Mouse (Mus musculus): ENCODE results near the gene Tbcd. TPM values are rescaled to one million over a fixed set of nuclear protein-coding genes. Genes with fewer than 3 reads are reported as not detected.

The Tbcd gene
- total and polyA plus RNA-seq, 2 experiments = 23.5 to 31.8 TPM

GRCm38 (mm10) chr11:121522156-121522762 lies 70.5 kb downstream of the Tbcd start:
- no peak for DNase-seq (ENCODE audit: extremely low read depth, low read depth, low spot score)
- TF ChIP-seq CTCF (IDR thresholded peaks at IDR 0.05; ENCODE audit: low read depth, low read length) = no peak
- no peak for TF ChIP-seq POLR2A (IDR thresholded peaks at IDR 0.05; ENCODE audit: extremely low read depth, insufficient read depth, low read length)
- 81% methylated on average over 4 of the region's 4 CpGs for WGBS

GRCm38 (mm10) chr11:121524191-121524590 lies 72.4 kb downstream of the Tbcd start:
- peak; percentile 68 for DNase-seq (ENCODE audit: extremely low read depth, low read depth, low spot score)
- H3K27ac ChIP-seq (replicated peaks; ENCODE audit: insufficient read depth, low read depth, low read length) = no peak overlapping the region
- TF ChIP-seq CTCF (IDR thresholded peaks at IDR 0.05; ENCODE audit: low read depth, low read length) (no peak), POLR2A (IDR thresholded peaks at IDR 0.05; ENCODE audit: extremely low read depth, insufficient read depth, low read length) (no peak)
- H3K27me3 ChIP-seq (ENCODE audit: control insufficient read depth, insufficient read depth, low read length) = no peaks in the 10 kb centered on the region
- no peaks in the 10 kb centered on the region for H3K79me2 ChIP-seq (ENCODE audit: control insufficient read depth, insufficient read depth, low read length)
- H3K9ac ChIP-seq (ENCODE audit: low read depth, low read length) = no peak overlapping the region
- H3K4me3 ChIP-seq (ENCODE audit: insufficient read depth, low read depth, low read length) = no peak overlapping the region
- H3K4me1 ChIP-seq (ENCODE audit: control insufficient read depth, insufficient read depth, low read length) = no peaks in the 10 kb centered on the region; the same call in 1 of the 2 replicates
- H3K36me3 ChIP-seq (ENCODE audit: control insufficient read depth, insufficient read depth, low read length) = no peaks in the 10 kb centered on the region
- 31% methylated on average over 7 of the region's 7 CpGs for WGBS

More at GRCm38 (mm10) chr11:121522156-121522762, 70.5 kb downstream of the Tbcd start:
- H3K9ac ChIP-seq (ENCODE audit: low read depth, low read length) = no peak overlapping the region
- H3K4me1 ChIP-seq (ENCODE audit: control insufficient read depth, insufficient read depth, low read length) = peaks cover 5% of the 10 kb centered on the region; the same call in 1 of the 2 replicates
- H3K4me3 ChIP-seq (ENCODE audit: insufficient read depth, low read depth, low read length) = no peak overlapping the region
- H3K79me2 ChIP-seq (ENCODE audit: control insufficient read depth, insufficient read depth, low read length) = no peaks in the 10 kb centered on the region
- no peaks in the 10 kb centered on the region for H3K27me3 ChIP-seq (ENCODE audit: control insufficient read depth, insufficient read depth, low read length)
- no peak overlapping the region for H3K27ac ChIP-seq (replicated peaks; ENCODE audit: insufficient read depth, low read depth, low read length)
- no peaks in the 10 kb centered on the region for H3K36me3 ChIP-seq (ENCODE audit: control insufficient read depth, insufficient read depth, low read length)

GRCm38 (mm10) chr11:121529747-121530146 lies 78.0 kb downstream of the Tbcd start:
- WGBS = 96% methylated on average over 3 of the region's 3 CpGs
- H3K9ac ChIP-seq (ENCODE audit: low read depth, low read length) = no peak overlapping the region

GRCm38 (mm10) chr11:121536528-121536927 lies 84.8 kb downstream of the Tbcd start:
- peaks cover 3% of the 10 kb centered on the region for H3K4me1 ChIP-seq (ENCODE audit: control insufficient read depth, insufficient read depth, low read length)
- peaks cover 3% of the 10 kb centered on the region; the same call in 1 of the 2 replicates for H3K79me2 ChIP-seq (ENCODE audit: control insufficient read depth, insufficient read depth, low read length)
- H3K9ac ChIP-seq (ENCODE audit: low read depth, low read length) = 0 out of 2 replicates have a peak overlapping the region, but pooled peaks have one; percentile 21
- H3K27ac ChIP-seq (replicated peaks; ENCODE audit: insufficient read depth, low read depth, low read length) = peak overlapping the region; percentile 63
- TF ChIP-seq POLR2A (IDR thresholded peaks at IDR 0.05; ENCODE audit: extremely low read depth, insufficient read depth, low read length) (no peak), CTCF (IDR thresholded peaks at IDR 0.05; ENCODE audit: low read depth, low read length) (no peak)
- no peaks in the 10 kb centered on the region for H3K27me3 ChIP-seq (ENCODE audit: control insufficient read depth, insufficient read depth, low read length)
- WGBS = 65% methylated on average over 3 of the region's 3 CpGs
- DNase-seq (ENCODE audit: extremely low read depth, low read depth, low spot score) = no peak
- H3K4me3 ChIP-seq (ENCODE audit: insufficient read depth, low read depth, low read length) = no peak overlapping the region
- no peaks in the 10 kb centered on the region for H3K36me3 ChIP-seq (ENCODE audit: control insufficient read depth, insufficient read depth, low read length)

More at GRCm38 (mm10) chr11:121529747-121530146, 78.0 kb downstream of the Tbcd start:
- Histone ChIP-seq H3K4me3 (ENCODE audit: insufficient read depth, low read depth, low read length) (no peak overlapping the region), H3K79me2 (ENCODE audit: control insufficient read depth, insufficient read depth, low read length) (peaks cover 3% of the 10 kb centered on the region; the same call in 1 of the 2 replicates), H3K4me1 (ENCODE audit: control insufficient read depth, insufficient read depth, low read length) (no peaks in the 10 kb centered on the region), H3K36me3 (ENCODE audit: control insufficient read depth, insufficient read depth, low read length) (no peaks in the 10 kb centered on the region), H3K27ac (replicated peaks; ENCODE audit: insufficient read depth, low read depth, low read length) (no peak overlapping the region), H3K27me3 (ENCODE audit: control insufficient read depth, insufficient read depth, low read length) (no peaks in the 10 kb centered on the region)
- DNase-seq (ENCODE audit: extremely low read depth, low read depth, low spot score) = no peak
- TF ChIP-seq CTCF (IDR thresholded peaks at IDR 0.05; ENCODE audit: low read depth, low read length) (no peak), POLR2A (IDR thresholded peaks at IDR 0.05; ENCODE audit: extremely low read depth, insufficient read depth, low read length) (no peak)

- Histone ChIP-seq H3K4me3 (ENCODE audit: insufficient read depth, low read depth, low read length) (no peak overlapping the region), H3K27ac (replicated peaks; ENCODE audit: insufficient read depth, low read depth, low read length) (no peak overlapping the region), H3K27me3 (ENCODE audit: control insufficient read depth, insufficient read depth, low read length) (no peaks in the 10 kb centered on the region), H3K9ac (ENCODE audit: low read depth, low read length) (no peak overlapping the region), H3K79me2 (ENCODE audit: control insufficient read depth, insufficient read depth, low read length) (no peaks in the 10 kb centered on the region; the same call in 1 of the 2 replicates), H3K36me3 (ENCODE audit: control insufficient read depth, insufficient read depth, low read length) (no peaks in the 10 kb centered on the region), H3K4me1 (ENCODE audit: control insufficient read depth, insufficient read depth, low read length) (peaks cover 13% of the 10 kb centered on the region)
- no peak for DNase-seq (ENCODE audit: extremely low read depth, low read depth, low spot score)
- 87% methylated on average over 4 of the region's 4 CpGs for WGBS
- TF ChIP-seq CTCF (IDR thresholded peaks at IDR 0.05; ENCODE audit: low read depth, low read length) = no peak
- TF ChIP-seq POLR2A (IDR thresholded peaks at IDR 0.05; ENCODE audit: extremely low read depth, insufficient read depth, low read length) = no peak
Observed at GRCm38 (mm10) chr11:121542471-121542870, 90.7 kb downstream of the Tbcd start.

GRCm38 (mm10) chr11:121543287-121543856 lies 91.6 kb downstream of the Tbcd start:
- TF ChIP-seq POLR2A (IDR thresholded peaks at IDR 0.05; ENCODE audit: extremely low read depth, insufficient read depth, low read length) = no peak
- TF ChIP-seq CTCF (IDR thresholded peaks at IDR 0.05; ENCODE audit: low read depth, low read length) = no peak
- DNase-seq (ENCODE audit: extremely low read depth, low read depth, low spot score) = peak; percentile 76
- no peak overlapping the region for H3K9ac ChIP-seq (ENCODE audit: low read depth, low read length)
- peaks cover 13% of the 10 kb centered on the region for H3K4me1 ChIP-seq (ENCODE audit: control insufficient read depth, insufficient read depth, low read length)
- H3K79me2 ChIP-seq (ENCODE audit: control insufficient read depth, insufficient read depth, low read length) = no peaks in the 10 kb centered on the region
- no peak overlapping the region for H3K4me3 ChIP-seq (ENCODE audit: insufficient read depth, low read depth, low read length)
- 52% methylated on average over 5 of the region's 5 CpGs for WGBS
- no peaks in the 10 kb centered on the region for H3K27me3 ChIP-seq (ENCODE audit: control insufficient read depth, insufficient read depth, low read length)
- H3K36me3 ChIP-seq (ENCODE audit: control insufficient read depth, insufficient read depth, low read length) = no peaks in the 10 kb centered on the region
- H3K27ac ChIP-seq (replicated peaks; ENCODE audit: insufficient read depth, low read depth, low read length) = no peak overlapping the region; the same call in 1 of the 2 replicates
